Mouse (Mus musculus): ENCODE measurements around the gene Fam90a1a.
"Not testable (repeated sequence)": the region's sequence is repeated elsewhere in the genome, so short reads cannot be mapped to it uniquely, and the experiment has no call there.

The Fam90a1a gene

GRCm38 (mm10) chr8:21958414-21958813 lies at the start of gene Fam90a1a:
Gene Fam90a1a, plus strand, starts transcription at chr8:21958714.
- no peak for DNase-seq (ENCODE audit: low spot score in 2 of 2)

GRCm38 (mm10) chr8:21911931-21912330 lies 46.6 kb upstream of the Fam90a1a start:
- no peak for DNase-seq (ENCODE audit: low spot score in 2 of 2)

- DNase-seq (ENCODE audit: low spot score in 2 of 2), result no peak
Measured at GRCm38 (mm10) chr8:21912554-21912953, 46.0 kb upstream of the Fam90a1a start.

- DNase-seq (ENCODE audit: low spot score in 2 of 2), result peak; percentile 19 to 26
Measured at GRCm38 (mm10) chr8:21915625-21916024, 42.9 kb upstream of the Fam90a1a start.

- DNase-seq (ENCODE audit: low spot score in 2 of 2), result not testable (repeated sequence)
Measured at GRCm38 (mm10) chr8:21930754-21931153, 27.8 kb upstream of the Fam90a1a start.

GRCm38 (mm10) chr8:21932610-21933009 lies 25.9 kb upstream of the Fam90a1a start, which contains the start of gene Defb15:
Gene Defb15, minus strand, starts transcription at chr8:21932710.
- DNase-seq (ENCODE audit: low spot score in 2 of 2), result no peak

GRCm38 (mm10) chr8:21938052-21938451 lies 20.5 kb upstream of the Fam90a1a start, which contains the start of gene Defb35:
Gene Defb35, plus strand, starts transcription at chr8:21938352.
- DNase-seq (ENCODE audit: low spot score in 2 of 2), result not testable (repeated sequence)

- no peak for DNase-seq (ENCODE audit: low spot score in 2 of 2)
Measured at GRCm38 (mm10) chr8:21946462-21946861, 12.1 kb upstream of the Fam90a1a start, which contains the start of gene Defb13. Gene Defb13, plus strand, starts transcription at chr8:21946762.

GRCm38 (mm10) chr8:21947311-21948017 lies 11.1 kb upstream of the Fam90a1a start:
- DNase-seq (ENCODE audit: low spot score in 2 of 2), result no peak

GRCm38 (mm10) chr8:21955321-21955720 lies 3.2 kb upstream of the Fam90a1a start:
- peak; percentile 58 to 69 for DNase-seq (ENCODE audit: low spot score in 2 of 2)

GRCm38 (mm10) chr8:21956336-21956735 lies 2.2 kb upstream of the Fam90a1a start:
- no peak for DNase-seq (ENCODE audit: low spot score in 2 of 2)

- no peak for DNase-seq (ENCODE audit: low spot score in 2 of 2)
Measured at GRCm38 (mm10) chr8:21966646-21967045, 8.1 kb downstream of the Fam90a1a start.

- no peak for DNase-seq (ENCODE audit: low spot score in 2 of 2)
Measured at GRCm38 (mm10) chr8:21969475-21969874, 11.0 kb downstream of the Fam90a1a start, which contains the start of gene Ccdc70. Gene Ccdc70, plus strand, starts transcription at chr8:21969775.

- DNase-seq (ENCODE audit: low spot score in 2 of 2), result peak; percentile 15 to 18
Measured at GRCm38 (mm10) chr8:21978193-21978592, 19.7 kb downstream of the Fam90a1a start.

GRCm38 (mm10) chr8:21981664-21982337 lies 23.3 kb downstream of the Fam90a1a start:
- DNase-seq (ENCODE audit: low spot score in 2 of 2), result peak; percentile 52 to 53

GRCm38 (mm10) chr8:21992184-21992583 lies 33.7 kb downstream of the Fam90a1a start:
- DNase-seq (ENCODE audit: low spot score in 2 of 2), result peak; percentile 59 to 78

- DNase-seq (ENCODE audit: low spot score in 2 of 2), result no peak
Measured at GRCm38 (mm10) chr8:21995181-21995580, 36.7 kb downstream of the Fam90a1a start.

GRCm38 (mm10) chr8:22004750-22005522 lies 46.4 kb downstream of the Fam90a1a start:
- no peak for DNase-seq (ENCODE audit: low spot score in 2 of 2)

GRCm38 (mm10) chr8:22006423-22006822 lies 47.9 kb downstream of the Fam90a1a start:
- no peak for DNase-seq (ENCODE audit: low spot score in 2 of 2)

- no peak for DNase-seq (ENCODE audit: low spot score in 2 of 2)
Measured at GRCm38 (mm10) chr8:22009403-22009802, 50.9 kb downstream of the Fam90a1a start.

GRCm38 (mm10) chr8:22013034-22013707 lies 54.7 kb downstream of the Fam90a1a start:
- no peak for DNase-seq (ENCODE audit: low spot score in 2 of 2)
